Mouse (Mus musculus) liver, embryonic 15.5 days (tissue): ENCODE measurements around the gene 1700047I17Rik2. TPM values are rescaled to one million over a fixed set of nuclear protein-coding genes. Genes with fewer than 3 reads are reported as not detected.
"Not testable (repeated sequence)": the region's sequence is repeated elsewhere in the genome, so short reads cannot be mapped to it uniquely, and the experiment has no call there.

Experiments used
- ATAC-seq: fragments of 200-750 bp; cut with Nextera tagmentation; 2 replicates; pipeline ENCODE4 v1.8.0; 2017; ENCODE audit warnings: moderate number of reproducible peaks, mild to moderate bottlenecking, moderate library complexity; ENCODE audit not compliant: insufficient read depth
- H3K27ac ChIP-seq: fragments of 300-500 bp; sonication (generic); replicated peaks from 2 replicates; pipeline ENCODE4 v1.5.1; 2015; ENCODE audit warnings: mild to moderate bottlenecking, inconsistent platforms
- H3K27me3 ChIP-seq: fragments of 300-500 bp; sonication (generic); 2 replicates; pipeline ENCODE4 v1.6.1; 2015; ENCODE audit warnings: mild to moderate bottlenecking, inconsistent platforms
- H3K36me3 ChIP-seq: fragments of 300-500 bp; sonication (generic); replicated peaks from 2 replicates; pipeline ENCODE4 v1.6.1; 2015; ENCODE audit warnings: moderate library complexity, mild to moderate bottlenecking, inconsistent platforms
- H3K4me1 ChIP-seq: fragments of 300-500 bp; sonication (generic); replicated peaks from 2 replicates; pipeline ENCODE4 v1.6.1; 2015; ENCODE audit warnings: inconsistent platforms
- H3K4me2 ChIP-seq: fragments of 300-500 bp; sonication (generic); 2 replicates; pipeline ENCODE4 v1.6.1; 2015; ENCODE audit warnings: moderate library complexity, mild to moderate bottlenecking, inconsistent platforms
- H3K4me3 ChIP-seq: fragments of 300-500 bp; sonication (generic); replicated peaks from 2 replicates; pipeline ENCODE4 v1.5.1; 2015; ENCODE audit warnings: mild to moderate bottlenecking, inconsistent platforms
- H3K9ac ChIP-seq: fragments of 300-500 bp; sonication (generic); 2 replicates; pipeline ENCODE4 v1.6.1; 2015; ENCODE audit warnings: moderate library complexity, mild to moderate bottlenecking, inconsistent platforms
- H3K9me3 ChIP-seq: fragments of 300-500 bp; sonication (generic); replicated peaks from 2 replicates; pipeline ENCODE4 v1.6.1; 2016; ENCODE audit warnings: inconsistent platforms
- WGBS: fragments of 180-500 bp; shearing (Covaris S2); methylation state at CpG from one replicate; pipeline ENCODE4 v1.1.7; 2015; ENCODE audit warnings: mixed read lengths; ENCODE audit not compliant: insufficient replicate concordance; 5-methylcytosine and 5-hydroxymethylcytosine counted together
- polyA plus RNA-seq: library from polyadenylated mRNA; unstranded; fragments of >200 nt; fragmentation: Nextera tagmentation; extraction: Ambion mirVana; gene quantifications from 2 replicates; pipeline ENCODE4 v1.2.1, GENCODE M21; 2015

The 1700047I17Rik2 gene
- polyA plus RNA-seq, result 0.64 and 0.66 TPM in 2 replicates

GRCm38 (mm10) chr12:55199306-55199705 is at the start of gene 1700047I17Rik2:
Gene 1700047I17Rik2, plus strand, starts transcription at chr12:55199592.
- not testable (repeated sequence) for H3K36me3 ChIP-seq, H3K27ac ChIP-seq, H3K27me3 ChIP-seq, H3K4me2 ChIP-seq, H3K9ac ChIP-seq, H3K4me3 ChIP-seq, H3K9me3 ChIP-seq, H3K4me1 ChIP-seq
- WGBS, result no CpG with 5 or more reads among the region's 40 CpGs
- ATAC-seq, result peak; percentile 97

- peak within 1 kb of the TSS; percentile 46 for H3K4me3 ChIP-seq
- not testable (repeated sequence) for H3K36me3 ChIP-seq, H3K9ac ChIP-seq, H3K9me3 ChIP-seq, H3K4me2 ChIP-seq, H3K27ac ChIP-seq, H3K27me3 ChIP-seq, H3K4me1 ChIP-seq
- no CpG with 5 or more reads among the region's 57 CpGs for WGBS
- ATAC-seq, result peak; percentile 97
Measured at GRCm38 (mm10) chr12:55154559-55155448, 44.6 kb upstream of the 1700047I17Rik2 start, which contains the start of gene Srp54b. Gene Srp54b, plus strand, starts transcription at chr12:55155104.

- not testable (repeated sequence) for H3K36me3 ChIP-seq, H3K9ac ChIP-seq, H3K27me3 ChIP-seq, H3K4me2 ChIP-seq, H3K4me1 ChIP-seq, H3K9me3 ChIP-seq, H3K27ac ChIP-seq
- peak overlapping the region; percentile 46 for H3K4me3 ChIP-seq
- ATAC-seq, result peak; percentile 40
- 1% methylated on average over 12 of the region's 24 CpGs for WGBS
Measured at GRCm38 (mm10) chr12:55155449-55155783, 44.0 kb upstream of the 1700047I17Rik2 start.

DNA sequence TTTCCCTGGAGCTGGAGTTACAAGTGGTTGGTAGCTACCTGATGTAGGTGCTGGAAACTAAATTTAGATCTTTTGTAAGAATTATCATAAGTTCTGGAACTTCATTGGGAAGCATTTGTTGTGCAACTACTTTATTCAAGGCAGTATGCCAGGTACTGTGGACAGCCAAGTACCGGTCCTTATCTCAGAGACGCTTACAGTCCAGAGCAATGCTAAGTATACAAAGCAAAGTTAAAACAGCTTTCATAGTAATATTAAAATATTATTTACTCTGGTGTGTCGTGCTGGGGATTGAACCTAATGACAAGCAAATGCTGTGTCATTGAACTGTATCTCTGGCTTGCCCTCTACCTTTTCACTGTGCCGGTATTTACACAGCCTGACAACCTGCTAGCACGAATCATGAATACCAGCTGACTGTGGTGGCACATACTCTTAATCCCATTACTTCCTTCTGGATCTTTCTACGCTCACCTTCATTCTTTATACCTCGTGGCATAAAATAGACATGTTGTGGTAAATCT is 32.3 kb upstream of the 1700047I17Rik2 start:
- not testable (repeated sequence) for H3K9me3 ChIP-seq, H3K9ac ChIP-seq, H3K27ac ChIP-seq, H3K27me3 ChIP-seq, H3K4me2 ChIP-seq, H3K36me3 ChIP-seq, ATAC-seq, H3K4me1 ChIP-seq, H3K4me3 ChIP-seq
- no CpG with 5 or more reads among the region's 7 CpGs for WGBS

DNA sequence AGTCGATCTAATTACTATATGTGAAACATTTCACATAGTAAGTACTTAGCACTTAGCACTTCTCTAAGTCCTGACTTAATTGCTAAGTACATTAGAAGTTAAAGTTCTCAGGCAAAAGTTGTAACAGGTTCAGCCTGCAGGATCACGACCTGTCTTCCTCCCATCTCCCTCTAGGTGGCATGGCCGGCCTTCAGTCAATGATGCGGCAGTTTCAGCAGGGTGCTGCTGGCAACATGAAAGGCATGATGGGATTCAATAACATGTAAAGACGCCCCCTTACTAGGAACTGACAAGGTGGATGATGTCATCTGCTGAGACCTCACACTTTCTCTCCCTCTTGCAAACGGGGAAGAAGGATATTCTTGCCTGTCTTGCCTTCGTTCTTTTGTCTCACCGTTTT is 11.7 kb upstream of the 1700047I17Rik2 start:
- H3K27me3 ChIP-seq, ATAC-seq, H3K4me1 ChIP-seq, H3K27ac ChIP-seq, H3K9me3 ChIP-seq, H3K36me3 ChIP-seq, H3K4me3 ChIP-seq, H3K4me2 ChIP-seq, H3K9ac ChIP-seq: not testable (repeated sequence)
- WGBS, result no CpG with 5 or more reads among the region's 8 CpGs

DNA sequence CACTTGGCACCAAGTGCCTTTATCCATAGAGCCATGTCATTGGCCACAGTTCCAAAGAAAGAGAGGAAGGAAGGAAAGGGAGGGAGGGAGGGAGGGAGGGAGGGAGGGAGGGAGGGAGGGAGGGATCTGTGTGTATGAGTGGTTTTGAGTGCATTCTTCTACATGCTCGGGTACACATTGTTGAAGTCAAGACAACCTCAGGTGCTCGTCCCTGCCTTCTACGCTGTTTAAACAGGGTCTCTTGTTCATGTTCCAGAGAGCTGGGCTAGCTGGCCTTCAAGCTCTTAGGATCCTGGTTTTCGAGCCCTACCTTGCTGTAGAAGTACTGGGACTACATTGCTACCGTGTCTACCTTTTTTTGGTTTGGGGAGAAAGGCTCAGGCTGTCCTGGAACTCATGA is 10.3 kb upstream of the 1700047I17Rik2 start:
- not testable (repeated sequence) for H3K4me3 ChIP-seq, H3K9me3 ChIP-seq, H3K27me3 ChIP-seq, H3K36me3 ChIP-seq, ATAC-seq, H3K4me1 ChIP-seq, H3K9ac ChIP-seq, H3K27ac ChIP-seq, H3K4me2 ChIP-seq
- WGBS, result no CpG with 5 or more reads among the region's 5 CpGs

GRCm38 (mm10) chr12:55199799-55200198 is 407 bp downstream of the 1700047I17Rik2 start:
- not testable (repeated sequence) for H3K27ac ChIP-seq, H3K36me3 ChIP-seq, H3K9ac ChIP-seq, H3K9me3 ChIP-seq, H3K27me3 ChIP-seq, H3K4me1 ChIP-seq, H3K4me3 ChIP-seq, H3K4me2 ChIP-seq
- ATAC-seq, result peak; percentile 79
- WGBS, result no CpG with 5 or more reads among the region's 18 CpGs

DNA sequence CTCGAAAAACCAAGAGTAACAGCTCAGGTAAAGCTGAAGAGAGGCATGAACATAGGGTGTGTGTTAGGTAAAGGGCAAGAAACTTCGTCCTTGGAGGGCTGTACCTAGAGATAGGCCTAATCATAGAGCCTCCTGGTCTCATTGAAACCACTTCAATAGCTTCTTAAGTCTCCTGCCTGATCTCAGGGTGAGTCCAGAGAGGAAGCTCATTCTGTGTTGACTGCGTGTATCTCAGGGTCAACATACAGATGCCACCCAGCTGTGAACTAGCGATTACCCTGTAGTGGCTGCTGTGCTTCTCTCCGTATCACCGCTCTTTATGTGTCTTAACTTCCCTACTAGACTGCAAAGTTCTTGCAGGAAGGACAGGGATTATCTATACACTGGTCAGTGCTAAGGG is 13.6 kb downstream of the 1700047I17Rik2 start:
- H3K36me3 ChIP-seq, ATAC-seq: not testable (repeated sequence)

GRCm38 (mm10) chr12:55229626-55230519 is 30.5 kb downstream of the 1700047I17Rik2 start, which contains the start of gene Srp54c:
Gene Srp54c, plus strand, starts transcription at chr12:55230168.
- H3K27ac ChIP-seq, result 0 out of 2 replicates have a peak within 1 kb of the TSS, but pooled peaks have one; percentile 74
- H3K4me3 ChIP-seq, result peak within 1 kb of the TSS; percentile 55
- H3K36me3 ChIP-seq, H3K27me3 ChIP-seq, H3K9me3 ChIP-seq, H3K4me1 ChIP-seq: not testable (repeated sequence)
- H3K4me2 ChIP-seq, result peak within 1 kb of the TSS; percentile 45
- H3K9ac ChIP-seq, result 0 out of 2 replicates have a peak within 1 kb of the TSS, but pooled peaks have one; percentile 40
- no CpG with 5 or more reads among the region's 57 CpGs for WGBS
- ATAC-seq, result peak; percentile 97

More for the DNA sequence above, 13.6 kb downstream of the 1700047I17Rik2 start:
- H3K4me3 ChIP-seq, H3K9ac ChIP-seq, H3K27me3 ChIP-seq, H3K4me1 ChIP-seq, H3K27ac ChIP-seq, H3K9me3 ChIP-seq, H3K4me2 ChIP-seq: not testable (repeated sequence)
- WGBS, result no CpG with 5 or more reads among the region's 6 CpGs

GRCm38 (mm10) chr12:55230520-55230861 is 31.1 kb downstream of the 1700047I17Rik2 start:
- H3K27ac ChIP-seq, result 0 out of 2 replicates have a peak overlapping the region, but pooled peaks have one; percentile 74
- not testable (repeated sequence) for H3K4me1 ChIP-seq, H3K36me3 ChIP-seq, H3K27me3 ChIP-seq, H3K9me3 ChIP-seq
- ATAC-seq, result peak; percentile 31
- 0 out of 2 replicates have a peak overlapping the region, but pooled peaks have one; percentile 40 for H3K9ac ChIP-seq
- under 1% methylated on average over 12 of the region's 25 CpGs for WGBS
- H3K4me2 ChIP-seq, result peak overlapping the region; percentile 45
- peak overlapping the region; percentile 55 for H3K4me3 ChIP-seq

GRCm38 (mm10) chr12:55242243-55242642 is 42.9 kb downstream of the 1700047I17Rik2 start:
- H3K9ac ChIP-seq, H3K4me1 ChIP-seq, H3K27ac ChIP-seq, H3K9me3 ChIP-seq, H3K36me3 ChIP-seq, ATAC-seq, H3K27me3 ChIP-seq, H3K4me3 ChIP-seq, H3K4me2 ChIP-seq: not testable (repeated sequence)
- no CpG with 5 or more reads among the region's 8 CpGs for WGBS
